26 mouse cellular contexts compared by ENCODE assay signal in genomic region chr5:116577082-116577481, GRCm38 (mm10). TPM values are rescaled to one million over a fixed set of nuclear protein-coding genes. Genes with fewer than 3 reads are reported as not detected.
"Had no signal": no experiment of that assay in that cellular context is flagged by ENCODE, and none has a peak within 500 bp of the region (broad histone marks: within the 10 kb centered on the region; RNA-seq: fewer than 3 reads in every experiment).

No protein-coding gene starts in this region.

- H3K27me3 ChIP-seq: kidney, embryonic 15.5 days; limb, embryonic 13.5 days; liver, embryonic 12.5 days; liver, embryonic 15.5 days; lung, embryonic 15.5 days; midbrain, embryonic 13.5 days; neural tube, embryonic 13.5 days; stomach, embryonic 15.5 days had no signal

- H3K27ac ChIP-seq: kidney, embryonic 15.5 days; limb, embryonic 13.5 days; liver, embryonic 12.5 days; liver, embryonic 15.5 days; lung, embryonic 15.5 days; midbrain, embryonic 10.5 days; midbrain, embryonic 13.5 days; neural tube, embryonic 13.5 days; stomach, embryonic 15.5 days had no signal

- ATAC-seq: liver, embryonic 12.5 days; midbrain, embryonic 13.5 days; midbrain, embryonic 16.5 days had no signal

- H3K4me1 ChIP-seq: kidney, embryonic 15.5 days; limb, embryonic 13.5 days; liver, embryonic 12.5 days; liver, embryonic 15.5 days; lung, embryonic 15.5 days; stomach, embryonic 15.5 days had no signal

- H3K9me3 ChIP-seq: kidney, embryonic 15.5 days; limb, embryonic 13.5 days; liver, embryonic 15.5 days; lung, embryonic 15.5 days; stomach, embryonic 15.5 days had no signal

- H3K4me3 ChIP-seq: kidney, embryonic 15.5 days; limb, embryonic 13.5 days; liver, embryonic 12.5 days; liver, embryonic 15.5 days; lung, embryonic 15.5 days; midbrain, embryonic 10.5 days; midbrain, embryonic 13.5 days; myocyte; neural tube, embryonic 13.5 days; stomach, embryonic 15.5 days had no signal

- H3K9ac ChIP-seq: kidney, embryonic 15.5 days; limb, embryonic 13.5 days; liver, embryonic 12.5 days; liver, embryonic 15.5 days; lung, embryonic 15.5 days; midbrain, embryonic 13.5 days; neural tube, embryonic 13.5 days; stomach, embryonic 15.5 days had no signal

- H3K4me2 ChIP-seq: kidney, embryonic 15.5 days; limb, embryonic 13.5 days; liver, embryonic 12.5 days; liver, embryonic 15.5 days; lung, embryonic 15.5 days; midbrain, embryonic 13.5 days; neural tube, embryonic 13.5 days; stomach, embryonic 15.5 days had no signal

- DNase-seq: kidney, postnatal 10 days; kidney, postnatal 4 days; left cerebral cortex, postnatal 4 days; liver; lung, adult 18-20 months; lung, postnatal 10 days; lung, postnatal 4 days; retina, postnatal 1 day; right cerebral cortex, postnatal 25 days; spleen, adult 18-20 months; thymus, postnatal 25 days had no signal

- H3K36me3 ChIP-seq: kidney, embryonic 15.5 days; limb, embryonic 13.5 days; liver, embryonic 12.5 days; liver, embryonic 15.5 days; lung, embryonic 15.5 days; stomach, embryonic 15.5 days had no signal

RNA-seq across cellular contexts. Expression of gene Srrm4, which starts 14.5 kb away (rescaled TPM):
- total RNA-seq: megakaryocyte progenitor cell, adult 5-6 weeks; monocyte, adult 5-6 weeks; neutrophil, adult 5-6 weeks had no signal
- polyA plus RNA-seq: thymus, postnatal 0 days had no signal
